Mouse (Mus musculus) CD4-positive helper T cell, adult 2 months (primary cell): ENCODE data around the gene Inhbb.

Experiments used
- DNase-seq: peaks from one replicate; pipeline ENCODE4 v3.0.0-alpha.2; 2012; ENCODE audit warnings: low read depth, missing footprints, low spot score

The Inhbb gene

DNA sequence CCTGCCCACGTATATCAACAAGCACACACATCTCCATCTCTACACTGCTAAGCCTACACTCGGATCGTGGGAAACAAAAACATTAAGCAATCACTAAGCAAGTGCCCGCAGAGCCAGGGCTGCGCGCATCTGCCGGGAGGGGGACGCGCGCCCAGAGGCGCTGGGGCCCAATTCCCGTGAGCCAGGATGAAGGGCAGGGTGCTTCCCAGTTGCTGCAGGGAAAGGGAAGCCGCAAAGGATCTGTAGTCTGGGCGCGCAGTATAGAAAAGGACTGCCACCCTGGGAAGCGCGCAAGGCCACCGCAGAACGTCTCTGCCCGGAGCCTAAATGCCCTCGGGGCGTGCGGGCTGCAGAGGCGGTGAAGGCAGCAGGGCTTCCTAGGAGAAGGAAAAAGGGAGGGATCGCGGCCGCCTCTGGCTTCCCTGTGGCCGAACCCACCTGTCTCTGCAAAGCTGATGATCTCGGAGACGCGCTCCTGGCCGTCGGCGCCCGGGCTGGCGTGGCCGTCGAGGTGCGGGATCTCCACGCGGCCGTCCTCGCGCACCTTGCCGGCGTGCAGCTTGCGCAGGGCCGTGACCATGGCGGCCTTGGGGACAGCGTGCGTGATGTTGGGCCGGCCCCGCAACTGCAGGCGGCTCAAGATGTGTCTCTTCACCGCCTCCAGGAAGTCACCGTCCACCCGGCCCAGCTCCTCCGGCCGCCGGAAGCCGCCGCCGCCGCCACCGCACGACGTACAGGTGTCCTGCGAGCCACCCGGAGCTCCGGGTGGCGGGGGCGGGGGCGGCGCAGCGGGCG is 1.7 kb downstream of the Inhbb start:
- no peak for DNase-seq

DNA sequence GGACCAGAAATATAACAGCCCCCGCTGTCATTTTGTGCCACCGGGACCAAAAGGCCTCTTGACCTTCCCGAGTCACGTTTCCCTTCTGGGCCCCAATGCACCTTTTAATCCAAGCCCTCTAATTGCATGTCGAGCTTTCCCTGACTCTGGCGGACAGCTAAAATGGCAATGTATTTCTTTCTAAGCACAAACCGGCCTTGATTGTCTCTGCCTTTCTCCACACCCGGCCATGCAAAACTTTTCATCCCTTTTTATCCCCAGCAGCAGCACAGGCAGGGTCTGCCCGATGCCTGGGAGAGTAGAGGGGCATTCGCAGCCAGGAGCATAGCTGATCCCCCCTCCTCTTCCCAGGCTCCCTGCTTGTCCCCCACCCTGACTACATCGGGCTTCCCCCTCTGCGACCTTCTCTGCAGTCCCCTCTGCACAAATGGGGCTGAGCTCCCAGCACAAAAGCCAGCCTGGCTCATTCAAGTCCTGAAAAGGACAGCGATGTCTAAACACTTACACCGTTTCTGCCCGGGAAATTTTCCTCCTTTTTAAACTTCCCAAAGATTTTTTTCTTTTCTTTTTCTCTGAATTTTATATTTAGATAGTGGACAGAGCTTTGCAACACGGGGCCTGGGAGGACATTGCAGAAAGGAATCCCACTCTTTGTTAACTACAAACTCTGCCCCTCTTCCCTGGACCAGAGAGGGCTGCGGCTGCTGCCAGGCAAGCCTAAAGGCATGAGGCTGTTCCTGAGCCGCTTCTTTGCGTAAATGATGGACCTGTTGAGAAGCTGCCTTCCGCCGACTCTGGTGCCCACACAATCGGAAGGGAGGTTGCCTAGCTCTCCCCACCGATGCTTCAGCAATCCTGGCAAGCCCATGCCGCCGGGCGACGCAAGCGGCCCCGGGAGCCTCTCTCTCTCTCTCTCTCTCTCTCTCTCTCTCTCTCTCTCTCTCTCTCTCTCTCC is 2.6 kb downstream of the Inhbb start:
- DNase-seq, result no peak

DNA sequence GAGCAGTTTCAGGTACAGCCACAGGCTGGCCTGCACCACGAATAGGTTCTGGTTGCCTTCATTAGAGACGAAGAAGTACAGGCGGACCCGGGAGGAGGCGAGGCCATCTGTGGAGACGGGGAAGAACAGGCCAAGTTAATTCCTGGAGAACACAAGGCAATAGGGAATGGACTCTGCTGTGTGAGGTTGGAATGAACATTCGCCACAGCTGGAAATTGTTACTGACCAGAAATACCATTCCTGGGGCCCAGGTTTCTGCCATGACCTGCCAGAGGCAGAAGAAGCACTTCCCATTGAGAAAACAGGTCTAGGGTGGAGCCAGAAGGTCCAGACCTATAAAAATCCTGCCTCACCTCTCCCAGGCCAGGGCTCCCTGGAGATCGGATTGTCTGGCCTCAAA is 4.1 kb downstream of the Inhbb start:
- no peak for DNase-seq

DNA sequence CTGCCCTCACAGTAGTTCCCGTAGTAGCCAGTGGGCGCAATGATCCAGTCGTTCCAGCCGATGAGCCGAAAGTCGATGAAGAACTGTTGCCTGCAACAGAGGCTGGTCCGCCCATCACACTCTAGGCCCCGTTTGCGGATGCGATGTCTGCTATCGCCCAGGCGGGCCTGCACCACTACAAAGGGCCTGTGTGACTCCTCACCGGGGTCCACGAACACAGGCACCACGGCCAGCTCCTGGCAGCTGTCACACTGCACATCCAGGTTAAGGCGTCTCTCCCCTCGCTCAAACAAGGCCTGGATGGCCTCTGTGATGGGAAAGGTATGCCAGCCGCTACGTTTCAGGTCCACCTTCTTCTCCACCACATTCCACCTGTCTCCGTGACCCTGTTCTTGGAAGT is 4.5 kb downstream of the Inhbb start:
- DNase-seq, result no peak

DNA sequence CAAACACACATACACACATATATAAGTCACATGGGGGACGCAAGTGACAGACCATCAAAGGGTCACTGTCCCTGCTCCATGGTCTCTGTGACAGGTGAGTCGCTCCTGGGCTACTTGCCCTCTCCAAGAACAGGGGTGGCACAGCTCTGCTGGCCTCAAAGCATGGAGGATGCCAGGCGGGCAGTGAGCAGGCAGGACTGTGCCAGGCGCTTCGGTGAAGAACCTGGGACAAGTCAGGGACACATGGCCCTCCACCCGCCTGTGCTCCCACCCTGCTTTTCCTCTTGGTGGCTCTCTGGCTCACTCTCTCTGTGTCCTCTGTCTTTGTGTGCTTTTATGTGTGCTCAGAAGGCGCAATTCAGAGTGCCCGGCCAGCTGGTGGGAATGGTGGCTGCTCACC is 5.4 kb downstream of the Inhbb start:
- no peak for DNase-seq

DNA sequence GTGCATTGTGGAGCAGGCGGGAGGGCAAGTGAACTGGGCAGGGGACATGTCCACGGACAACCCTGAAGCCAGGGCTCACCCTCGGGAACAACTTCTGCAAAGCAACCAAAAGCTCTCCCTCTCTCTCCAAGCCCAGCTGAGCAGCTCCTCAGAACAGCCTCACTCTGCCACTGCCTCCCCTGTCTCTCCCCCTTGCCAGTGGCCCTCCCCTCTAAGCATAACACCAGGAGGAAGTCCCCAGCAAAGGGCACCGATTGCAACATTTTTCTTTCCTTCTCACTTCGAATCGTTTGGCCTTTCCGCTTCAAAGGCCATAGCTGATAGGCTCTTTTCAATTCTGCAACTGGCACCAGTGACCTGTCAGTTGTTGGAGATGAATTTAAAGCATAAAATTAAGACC is 5.9 kb downstream of the Inhbb start:
- DNase-seq, result no peak

DNA sequence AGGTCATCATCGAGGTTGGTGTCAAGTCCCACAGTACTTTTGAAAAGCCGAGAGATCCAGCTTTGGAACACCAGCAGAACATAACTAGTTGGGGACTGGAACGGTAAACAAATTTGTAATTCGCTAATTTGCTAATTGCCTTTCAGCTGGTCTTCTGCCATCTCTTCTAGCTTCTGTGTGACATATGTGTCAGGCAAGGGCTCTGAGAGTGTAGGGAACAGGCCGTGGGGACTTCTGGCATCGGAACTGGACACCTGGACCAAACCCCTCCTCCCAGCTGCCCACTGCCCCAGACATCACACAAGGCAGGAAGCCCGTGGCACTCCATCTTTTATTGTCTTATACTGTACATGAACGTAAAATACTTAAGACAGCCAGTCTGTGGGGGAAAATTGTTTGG is 6.9 kb downstream of the Inhbb start:
- DNase-seq, result no peak

DNA sequence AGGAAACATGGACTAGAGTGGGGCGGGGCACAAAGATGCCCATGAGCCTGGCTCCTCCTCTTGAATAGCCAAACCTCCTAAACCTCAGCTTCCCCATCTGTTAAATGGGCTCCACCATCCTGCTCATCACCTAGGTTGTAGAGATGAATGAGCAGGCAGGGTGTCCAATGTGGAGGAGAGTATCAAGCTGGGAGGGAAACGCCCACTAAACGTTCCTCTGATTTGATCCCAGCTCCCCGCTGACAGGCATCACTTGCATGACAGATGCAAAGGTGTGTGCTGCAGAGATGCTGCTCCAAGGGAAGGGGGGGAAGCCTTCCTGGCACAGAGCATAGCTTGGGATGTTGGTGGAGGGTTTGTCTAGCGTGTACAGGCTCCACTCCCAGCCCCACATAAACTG is 11.4 kb downstream of the Inhbb start:
- DNase-seq, result no peak

DNA sequence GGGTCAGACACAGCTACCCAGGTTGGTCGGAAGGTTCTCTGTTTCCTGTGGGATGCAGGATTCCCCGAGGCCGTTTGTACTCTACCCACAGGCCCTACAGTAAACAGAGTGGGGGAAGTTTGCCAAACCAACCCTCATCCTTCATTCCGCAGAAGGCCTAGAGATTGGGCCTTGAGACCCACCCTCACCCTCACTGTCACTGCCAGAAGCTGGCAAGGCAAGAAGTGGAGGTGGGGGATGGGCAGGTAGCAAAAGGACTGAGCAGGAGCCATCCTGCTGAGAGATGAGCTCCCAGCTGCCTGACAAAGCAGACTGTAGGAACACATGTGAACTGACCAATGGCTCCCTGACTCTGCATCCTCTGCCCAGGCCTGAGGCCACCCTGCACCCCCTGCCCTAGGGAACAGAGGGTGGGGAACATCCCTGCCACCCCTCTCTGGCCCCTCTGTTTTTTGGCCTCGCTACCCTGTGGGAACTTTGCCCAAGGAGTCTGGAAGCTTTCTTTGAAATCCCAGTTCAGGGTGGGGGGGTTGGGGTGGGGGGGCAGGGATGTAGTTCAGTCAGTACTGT is 12.4 kb downstream of the Inhbb start:
- DNase-seq, result no peak

DNA sequence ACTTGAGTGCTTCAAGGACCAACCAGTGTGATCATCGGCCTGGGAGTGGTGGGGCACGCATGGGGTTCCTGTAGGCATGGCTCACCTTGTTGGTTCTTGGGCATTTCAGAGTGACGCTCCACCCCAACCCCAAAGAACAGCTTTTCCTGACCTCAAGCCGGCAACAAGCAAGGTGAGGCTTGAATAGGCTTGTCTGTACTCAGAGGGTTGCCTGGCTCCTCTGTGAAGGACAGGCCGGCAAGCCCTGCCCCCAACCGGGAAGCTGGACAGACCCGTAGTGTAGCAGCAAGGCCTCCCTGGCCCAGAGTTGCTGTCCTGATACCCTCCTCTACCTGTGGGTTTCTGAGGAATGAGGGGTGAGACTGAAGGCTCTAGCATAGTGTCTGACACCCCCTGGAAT is 12.9 kb downstream of the Inhbb start:
- DNase-seq, result no peak

DNA sequence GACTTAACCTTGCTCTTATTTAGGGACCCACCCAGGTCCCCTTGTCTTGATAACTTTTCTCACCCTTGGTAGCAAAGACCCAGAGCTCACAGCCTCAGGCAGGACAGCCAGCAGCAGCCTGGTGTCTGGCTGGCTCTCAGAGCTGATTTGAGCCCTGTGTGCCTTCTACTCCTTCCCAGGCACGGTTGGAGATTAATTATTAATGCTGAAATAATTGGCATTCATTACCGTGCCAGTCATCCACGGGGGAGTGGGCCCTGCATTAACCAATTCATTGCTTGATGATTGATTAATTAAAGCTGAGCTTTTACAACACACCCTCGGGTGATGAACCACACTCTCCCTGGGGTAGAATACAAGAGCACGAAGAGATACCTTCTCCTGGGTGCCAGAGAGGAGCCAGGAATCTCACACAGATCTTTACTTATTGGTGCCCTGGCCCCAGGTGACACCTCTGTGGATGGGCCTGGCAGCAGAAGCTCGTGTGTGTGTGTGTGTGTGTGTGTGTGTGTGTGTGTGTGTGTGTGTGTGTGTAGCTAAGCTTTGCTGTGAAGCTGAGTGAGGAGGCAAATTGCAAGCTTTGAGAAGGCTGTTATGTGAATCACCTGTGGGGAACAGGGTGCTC is 14.2 kb downstream of the Inhbb start:
- DNase-seq, result no peak

DNA sequence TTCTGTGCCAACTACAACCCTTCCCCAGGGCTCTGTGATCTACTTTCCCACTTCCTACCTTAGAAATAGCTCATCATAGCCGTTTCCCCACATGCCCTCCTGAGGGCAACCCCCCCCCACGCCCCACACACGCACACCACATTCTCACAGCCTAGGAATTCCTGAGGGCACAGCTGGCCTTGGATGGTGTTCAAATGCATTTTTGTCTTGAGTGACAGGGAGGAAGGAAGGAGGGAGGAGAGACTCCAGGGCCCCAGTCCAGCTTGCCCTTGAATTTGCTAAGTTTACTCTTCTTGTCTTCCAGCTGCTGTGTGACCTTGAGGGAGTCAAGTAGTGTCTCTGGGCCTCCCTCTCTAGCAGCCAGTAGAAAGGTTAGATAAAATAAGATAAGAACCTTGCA is 17.2 kb downstream of the Inhbb start:
- no peak for DNase-seq

DNA sequence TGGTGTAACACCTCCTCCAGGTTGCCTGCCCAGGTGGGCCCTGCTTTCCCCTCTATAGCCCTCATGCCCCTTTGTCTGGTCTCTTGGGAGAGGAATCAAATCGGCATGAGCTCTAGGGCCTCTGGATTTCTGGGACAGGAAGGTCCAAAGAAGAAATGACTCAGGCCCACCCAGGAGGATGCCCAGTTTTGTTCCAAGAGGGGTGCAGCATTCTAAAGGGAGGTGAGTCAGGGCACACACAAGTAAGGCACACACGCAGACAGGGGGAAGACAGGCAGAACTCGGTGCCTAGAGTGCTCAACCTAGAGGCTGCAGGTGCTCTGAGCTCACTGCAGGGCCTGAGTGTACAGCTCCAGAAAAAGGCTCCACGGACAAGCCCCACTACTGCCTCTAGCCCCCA is 17.7 kb downstream of the Inhbb start:
- DNase-seq, result no peak

DNA sequence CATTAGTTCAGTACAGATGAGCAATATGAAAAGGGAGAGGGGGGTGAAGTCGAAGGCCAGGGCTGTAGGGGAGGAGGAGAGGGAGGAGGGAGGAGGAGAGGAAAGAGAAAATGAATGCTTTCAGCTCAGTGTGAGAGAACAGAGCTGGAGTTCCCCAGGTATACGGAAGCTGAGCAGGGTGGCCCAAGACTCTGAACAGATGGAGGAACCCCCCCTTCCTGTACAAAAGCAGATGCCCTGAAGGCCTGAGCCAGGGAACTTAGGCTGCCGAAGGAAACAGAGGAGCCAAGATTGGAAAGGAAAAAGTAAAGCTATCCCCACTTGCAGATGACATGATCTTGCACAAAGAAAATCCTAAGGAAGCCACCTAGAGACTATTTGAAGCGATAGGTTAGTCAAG is 20.8 kb downstream of the Inhbb start:
- no peak for DNase-seq

DNA sequence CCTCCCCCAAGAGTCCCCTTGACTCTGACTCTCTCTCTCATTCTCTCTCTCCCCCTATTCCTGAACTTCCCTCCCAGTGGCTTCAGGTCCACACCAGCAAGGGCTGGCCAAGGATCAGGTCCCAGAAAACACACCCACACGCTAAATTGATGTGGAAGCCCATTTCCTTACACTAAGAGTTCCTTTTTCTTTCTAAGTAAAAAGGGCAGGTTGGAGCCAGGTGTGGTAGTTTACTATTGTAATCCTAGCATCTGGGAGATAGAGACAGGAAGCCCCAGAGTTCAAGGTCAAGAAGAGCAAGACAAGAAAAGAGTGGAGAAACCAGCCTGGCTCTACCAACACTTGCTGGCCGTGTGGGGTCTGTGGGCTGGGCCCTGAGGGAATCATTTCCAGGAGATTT is 23.4 kb downstream of the Inhbb start:
- no peak for DNase-seq

DNA sequence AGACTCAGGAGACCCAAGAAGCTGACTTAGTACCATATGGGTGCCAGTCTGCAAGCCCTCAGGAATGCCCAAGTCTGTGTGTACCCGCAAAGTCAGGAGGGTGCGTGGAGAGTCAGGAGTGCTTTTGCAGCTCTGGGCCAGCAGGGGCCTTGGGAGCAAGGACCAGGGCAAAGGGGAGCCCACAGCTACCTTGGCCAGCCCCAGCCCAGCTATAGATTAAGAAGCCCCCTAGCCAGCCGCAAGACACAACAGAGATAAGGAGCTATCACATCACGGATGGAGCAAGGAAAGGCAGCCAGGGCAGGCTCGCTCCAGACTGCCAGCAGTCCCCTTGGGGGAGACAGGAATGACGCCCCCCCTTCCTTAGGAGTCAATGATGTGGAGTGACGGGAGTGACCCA is 24.2 kb downstream of the Inhbb start:
- no peak for DNase-seq

DNA sequence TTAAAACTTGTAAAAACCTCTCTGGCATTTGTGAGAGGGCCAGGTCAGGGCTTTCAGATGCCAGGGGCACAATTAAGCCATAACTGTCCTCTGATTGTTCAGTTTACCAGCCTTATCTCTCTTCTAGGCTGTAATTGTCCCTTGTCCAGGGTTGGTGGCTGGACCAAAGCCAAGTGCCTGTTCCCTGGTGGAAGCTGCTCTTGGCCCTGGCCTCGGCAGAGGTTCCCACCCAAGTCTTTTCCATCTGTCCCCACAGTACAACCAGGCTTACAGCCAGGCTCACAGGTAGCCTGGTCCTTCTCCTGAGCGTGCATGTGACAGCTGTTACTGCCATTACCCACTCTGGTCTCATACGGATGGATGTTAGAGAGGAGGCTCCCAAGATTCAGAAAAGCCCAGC is 30.7 kb downstream of the Inhbb start:
- no peak for DNase-seq

DNA sequence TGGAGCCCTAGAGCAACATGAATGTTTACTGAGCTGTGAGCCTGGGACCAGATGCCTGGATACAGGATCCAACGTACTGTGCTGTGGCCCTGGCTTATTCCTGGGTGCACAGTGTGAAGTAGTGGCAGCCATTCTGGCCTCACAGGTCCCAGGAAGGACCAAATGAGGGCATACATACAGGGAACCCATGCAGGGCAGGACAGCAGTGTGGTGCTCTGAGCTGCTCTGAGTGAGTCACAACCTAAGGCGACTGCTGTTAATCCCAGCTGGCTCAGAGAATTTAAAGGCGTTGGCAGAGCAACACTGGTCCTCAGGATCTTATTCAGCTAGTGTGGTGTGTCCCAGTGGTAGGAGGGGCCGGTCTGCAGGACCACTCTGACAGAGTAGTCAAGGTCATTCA is 31.4 kb downstream of the Inhbb start:
- DNase-seq, result no peak

DNA sequence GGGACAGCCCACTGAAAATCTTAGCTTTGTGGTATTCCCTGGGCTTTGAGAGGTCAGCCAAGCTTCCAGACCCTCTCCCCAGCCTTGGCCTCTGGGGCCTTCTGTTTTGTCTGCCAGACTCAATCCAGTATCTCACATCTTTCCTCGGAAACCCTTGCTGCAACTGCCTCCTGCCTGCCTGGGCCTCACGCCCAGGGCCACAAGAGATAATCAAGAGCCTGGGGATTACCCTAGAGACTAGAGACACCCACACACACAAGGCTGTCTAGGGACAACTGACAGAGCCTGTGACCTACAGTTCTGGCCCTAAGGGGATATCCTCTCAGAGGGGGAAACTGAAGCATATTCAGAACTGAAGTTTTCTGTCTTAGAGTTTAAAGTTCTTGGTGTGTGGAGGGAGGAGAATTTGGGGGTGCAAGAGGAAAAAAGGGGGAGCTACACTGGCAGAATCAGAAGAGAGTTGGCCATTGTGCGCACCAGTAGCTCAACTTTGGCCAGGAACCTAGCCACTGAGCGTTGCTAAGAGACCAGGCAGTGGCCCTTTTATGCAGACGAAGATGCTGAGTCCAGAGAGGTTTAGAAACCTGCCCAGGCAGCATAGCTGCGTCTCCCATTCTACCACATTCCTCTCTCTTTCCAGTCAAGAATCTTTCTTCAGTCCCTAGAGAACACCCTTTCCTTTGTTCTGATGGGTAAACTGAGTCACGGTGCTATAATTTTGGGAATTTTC is 32.1 kb downstream of the Inhbb start:
- no peak for DNase-seq

DNA sequence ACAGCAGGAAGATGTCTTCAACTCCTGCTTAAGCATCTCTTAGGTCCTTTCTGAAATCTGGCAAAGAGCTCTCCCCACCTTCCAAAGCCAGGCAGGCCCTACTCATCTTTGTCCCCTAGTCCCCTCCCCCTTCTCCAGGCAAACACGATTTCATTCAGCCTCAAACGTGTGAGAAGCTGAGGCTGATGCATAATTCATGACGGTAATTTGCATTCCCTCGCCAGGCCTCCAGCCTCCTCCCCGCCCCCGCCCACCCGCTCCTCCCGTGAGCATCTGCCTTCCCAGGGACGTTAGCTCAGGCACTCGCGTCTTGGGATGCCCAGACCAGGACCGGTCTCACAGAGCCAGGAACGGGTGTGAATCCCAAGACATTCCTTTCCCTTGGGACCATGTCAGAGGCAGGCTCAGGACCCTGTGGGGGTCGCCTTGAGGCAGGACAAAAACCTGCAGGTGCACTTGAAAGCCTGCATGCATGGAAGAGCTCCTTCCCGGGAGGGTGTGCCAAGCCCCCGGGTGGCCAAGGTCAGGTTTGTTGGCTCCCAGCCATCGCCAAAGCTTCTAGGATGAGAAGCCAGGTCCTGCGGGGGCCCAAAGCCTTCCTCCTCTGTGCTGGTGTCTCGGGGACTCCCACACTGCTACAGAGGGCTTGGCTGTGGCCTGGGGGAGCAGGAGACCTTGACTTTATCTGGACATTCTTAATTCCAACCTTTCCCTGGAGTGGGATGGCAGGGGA is 33.2 kb downstream of the Inhbb start:
- no peak for DNase-seq

DNA sequence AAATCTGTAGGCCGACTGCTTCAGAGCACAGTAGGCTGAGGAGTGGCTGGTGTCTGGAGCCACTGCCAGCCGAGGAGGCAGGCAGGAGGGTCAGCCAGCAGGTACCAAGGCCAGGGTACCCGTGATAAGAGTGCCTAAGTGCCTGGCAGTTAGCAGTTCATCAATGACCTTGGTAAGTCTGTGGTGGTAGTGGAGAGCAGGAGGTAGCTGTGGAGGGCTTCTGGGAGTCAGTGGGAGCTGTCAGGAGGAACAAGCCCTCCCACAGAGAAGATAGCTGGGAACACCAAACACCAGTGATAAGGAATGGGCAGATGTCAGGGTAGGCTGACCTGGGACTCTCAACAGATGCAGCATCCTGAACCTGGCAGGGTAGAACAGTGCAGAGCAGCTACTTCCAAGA is 35.7 kb downstream of the Inhbb start:
- DNase-seq, result no peak
